Mouse (Mus musculus) heart, postnatal 0 days (tissue): Measurements from ENCODE around the gene Oas1e.
"Not testable (repeated sequence)": the region's sequence is repeated elsewhere in the genome, so short reads cannot be mapped to it uniquely, and the experiment has no call there.

Experiments
- CTCF ChIP-seq: IDR thresholded peaks from 2 replicates; pipeline ENCODE4 v1.5.1; 2016; ENCODE audit warnings: antibody characterized with exemption, control low read depth, low read depth
- EP300 ChIP-seq: IDR thresholded peaks from 2 replicates; pipeline ENCODE4 v1.6.1; 2016; ENCODE audit warnings: antibody characterized with exemption, low read depth

DNA sequence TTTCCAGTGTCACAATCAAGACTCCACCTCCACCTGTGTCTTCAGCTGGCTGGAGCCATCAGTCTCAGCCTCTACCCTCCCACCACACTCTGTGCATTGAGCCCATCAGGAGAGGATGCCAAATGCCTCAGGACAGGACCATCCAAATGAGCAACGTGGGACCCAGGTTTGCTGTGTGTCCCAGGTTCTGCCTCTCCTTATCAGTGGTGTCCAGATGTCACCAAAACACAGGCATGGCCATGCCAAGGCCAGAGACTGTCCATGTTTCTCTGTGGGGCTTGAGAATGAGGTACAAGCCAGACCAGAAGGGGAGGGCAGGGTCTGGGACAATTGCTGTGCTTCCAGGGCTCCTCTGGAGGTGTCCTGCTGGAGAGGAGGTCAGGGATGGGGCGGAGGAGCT is 3.6 kb upstream of the Oas1e start:
- TF ChIP-seq CTCF, EP300: not testable (repeated sequence)
